Mouse (Mus musculus): Measurements from ENCODE around the gene Ildr1. TPM values are rescaled to one million over a fixed set of nuclear protein-coding genes. Genes with fewer than 3 reads are reported as not detected.

Gene Ildr1
- polyA plus RNA-seq, 1 experiment = not detected

DNA sequence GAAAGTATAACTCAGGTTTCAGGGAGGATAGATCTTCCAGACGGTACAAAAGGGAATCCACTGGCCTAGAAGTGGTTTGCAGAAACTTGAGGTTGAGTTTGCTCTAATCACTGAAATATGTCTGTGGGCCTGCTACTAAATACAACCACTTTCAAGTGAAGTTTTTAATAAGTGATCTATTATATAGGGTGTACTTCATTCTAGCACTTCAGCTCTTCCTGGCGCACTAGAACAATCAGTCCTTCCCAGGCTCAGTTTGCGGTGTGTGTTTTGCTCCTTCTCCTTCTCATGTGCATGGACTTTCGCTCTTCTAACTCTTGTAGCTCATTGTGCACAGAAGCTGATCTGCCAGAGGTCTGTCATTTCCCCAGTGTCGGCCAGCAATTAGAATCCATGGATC is 79.2 kb downstream of the Ildr1 start:
- Histone ChIP-seq H3K4me3 (ENCODE audit: insufficient read depth, low read depth, low read length) (no peak overlapping the region), H3K27ac (replicated peaks; ENCODE audit: low read depth, low read length) (no peak overlapping the region), H3K4me1 (ENCODE audit: control insufficient read depth, insufficient read depth, insufficient read length, low read length) (no peaks in the 10 kb centered on the region)

GRCm38 (mm10) chr16:36775658-36776057 is 81.9 kb downstream of the Ildr1 start:
- Histone ChIP-seq H3K4me1 (ENCODE audit: control insufficient read depth, insufficient read depth, insufficient read length, low read length) (no peaks in the 10 kb centered on the region), H3K27ac (replicated peaks; ENCODE audit: low read depth, low read length) (no peak overlapping the region), H3K4me3 (ENCODE audit: insufficient read depth, low read depth, low read length) (no peak overlapping the region)

Other genes starting within 250 kb of the Ildr1 start
- gene Stfa3, start 238.6 kb upstream of the Ildr1 start, polyA plus RNA-seq (2012; ENCODE audit: insufficient read depth, insufficient read length, missing spikeins) = not detected in 2 replicates
- 0.42 TPM in 1 of 2 replicates, not detected in the other for gene Casr, start 131.8 kb upstream of the Ildr1 start, polyA plus RNA-seq (2012; ENCODE audit: insufficient read depth, insufficient read length, missing spikeins)
- 4.8 and 5.0 TPM in 2 replicates for gene Cd86, start 27.9 kb upstream of the Ildr1 start, polyA plus RNA-seq (2012; ENCODE audit: insufficient read depth, insufficient read length, missing spikeins)
- gene Slc15a2, start 91.0 kb downstream of the Ildr1 start, polyA plus RNA-seq (2012; ENCODE audit: insufficient read depth, insufficient read length, missing spikeins) = 1.2 and 4.3 TPM in 2 replicates
- 15.3 and 17.4 TPM in 2 replicates for gene Iqcb1, start 134.4 kb downstream of the Ildr1 start, polyA plus RNA-seq (2012; ENCODE audit: insufficient read depth, insufficient read length, missing spikeins)
- gene Eaf2, start 181.0 kb downstream of the Ildr1 start, polyA plus RNA-seq (2012; ENCODE audit: insufficient read depth, insufficient read length, missing spikeins) = 9.2 and 10.5 TPM in 2 replicates
- gene Golgb1, start 181.2 kb downstream of the Ildr1 start, polyA plus RNA-seq (2012; ENCODE audit: insufficient read depth, insufficient read length, missing spikeins) = 18.4 and 23.8 TPM in 2 replicates
- gene Hcls1, start 241.0 kb downstream of the Ildr1 start, polyA plus RNA-seq (2012; ENCODE audit: insufficient read depth, insufficient read length, missing spikeins) = 5.9 and 7.8 TPM in 2 replicates